Mouse (Mus musculus): Measurements from ENCODE around the gene Fam107a.

Fam107a gene

GRCm38 (mm10) chr14:8255076-8255729 is 62.6 kb downstream of the Fam107a start:
- peak; percentile 87 for DNase-seq

- no peak for DNase-seq
These were observed 66.4 kb downstream of the Fam107a start for GRCm38 (mm10) chr14:8251330-8251885.

GRCm38 (mm10) chr14:8250141-8250871 is 67.5 kb downstream of the Fam107a start:
- DNase-seq, result no peak

GRCm38 (mm10) chr14:8249206-8249605 is 68.6 kb downstream of the Fam107a start:
- DNase-seq, result no peak

- no peak for DNase-seq
These were observed 70.9 kb downstream of the Fam107a start for GRCm38 (mm10) chr14:8246878-8247277.

Data from kidney, postnatal 10 days (tissue).